Mouse (Mus musculus): Measurements from ENCODE around the gene Ap2a2. TPM values are rescaled to one million over a fixed set of nuclear protein-coding genes. Genes with fewer than 3 reads are reported as not detected.
"Not testable (repeated sequence)": the region's sequence is repeated elsewhere in the genome, so short reads cannot be mapped to it uniquely, and the experiment has no call there.

Ap2a2 gene
- polyA plus RNA-seq, 1 experiment from 2014 or later = 39.4 TPM

- no peak for DNase-seq (ENCODE audit: low spot score)
These were observed 98.4 kb downstream of the Ap2a2 start for GRCm38 (mm10) chr7:141660346-141660745.

GRCm38 (mm10) chr7:141661481-141661880 lies 99.5 kb downstream of the Ap2a2 start:
- no peak for DNase-seq (ENCODE audit: low spot score)

GRCm38 (mm10) chr7:141662223-141662622 lies 100.2 kb downstream of the Ap2a2 start:
- no peak for DNase-seq (ENCODE audit: low spot score)

- peak; percentile 58 for DNase-seq (ENCODE audit: low spot score)
These were observed 104.2 kb downstream of the Ap2a2 start for GRCm38 (mm10) chr7:141666190-141666589.

- not testable (repeated sequence) for DNase-seq (ENCODE audit: low spot score)
These were observed 107.1 kb downstream of the Ap2a2 start for GRCm38 (mm10) chr7:141669097-141669496.

GRCm38 (mm10) chr7:141670999-141671398 lies 109.0 kb downstream of the Ap2a2 start:
- DNase-seq (ENCODE audit: low spot score) = peak; percentile 44

- no peak for DNase-seq (ENCODE audit: low spot score)
These were observed 109.8 kb downstream of the Ap2a2 start for GRCm38 (mm10) chr7:141671626-141672291.

- DNase-seq (ENCODE audit: low spot score) = no peak
These were observed 116.9 kb downstream of the Ap2a2 start for GRCm38 (mm10) chr7:141678922-141679321.

Small RNA genes lying within 50 kb of the gene (microRNA-seq; reads per million reads assigned to microRNA genes)
- gene Mir7063 (ENCODE audit: borderline number of aligned reads) = 2.1 reads per million

Other genes starting within 250 kb of the Ap2a2 start
- gene Deaf1, start 234.5 kb upstream of the Ap2a2 start, polyA plus RNA-seq (2015; fragmentation: Nextera tagmentation; extraction: Ambion mirVana) = 25.6 and 27.6 TPM in 2 replicates
- 43.0 and 45.6 TPM in 2 replicates for gene Tmem80, start 234.4 kb upstream of the Ap2a2 start, polyA plus RNA-seq (2015; fragmentation: Nextera tagmentation; extraction: Ambion mirVana)
- gene Eps8l2, start 223.3 kb upstream of the Ap2a2 start, polyA plus RNA-seq (2015; fragmentation: Nextera tagmentation; extraction: Ambion mirVana) = 8.1 and 10.4 TPM in 2 replicates
- gene Taldo1, start 170.0 kb upstream of the Ap2a2 start, polyA plus RNA-seq (2015; fragmentation: Nextera tagmentation; extraction: Ambion mirVana) = 379 and 423 TPM in 2 replicates
- gene Gatd1, start 148.0 kb upstream of the Ap2a2 start, polyA plus RNA-seq (2015; fragmentation: Nextera tagmentation; extraction: Ambion mirVana) = 52.1 and 53.8 TPM in 2 replicates
- 0.24 and 0.26 TPM in 2 replicates for gene Cend1, start 132.7 kb upstream of the Ap2a2 start, polyA plus RNA-seq (2015; fragmentation: Nextera tagmentation; extraction: Ambion mirVana)
- gene Slc25a22, start 124.3 kb upstream of the Ap2a2 start, polyA plus RNA-seq (2015; fragmentation: Nextera tagmentation; extraction: Ambion mirVana) = 19.0 and 19.1 TPM in 2 replicates
- gene Pidd1, start 118.1 kb upstream of the Ap2a2 start, polyA plus RNA-seq (2015; fragmentation: Nextera tagmentation; extraction: Ambion mirVana) = 13.2 and 14.2 TPM in 2 replicates
- 2,028 and 2,062 TPM in 2 replicates for gene Rplp2, start 114.8 kb upstream of the Ap2a2 start, polyA plus RNA-seq (2015; fragmentation: Nextera tagmentation; extraction: Ambion mirVana)
- gene Pnpla2, start 107.0 kb upstream of the Ap2a2 start, polyA plus RNA-seq (2015; fragmentation: Nextera tagmentation; extraction: Ambion mirVana) = 49.2 and 50.5 TPM in 2 replicates
- gene Cracr2b, start 101.1 kb upstream of the Ap2a2 start, polyA plus RNA-seq (2015; fragmentation: Nextera tagmentation; extraction: Ambion mirVana) = 6.1 and 8.9 TPM in 2 replicates
- 11.7 and 13.0 TPM in 2 replicates for gene Cd151, start 94.8 kb upstream of the Ap2a2 start, polyA plus RNA-seq (2015; fragmentation: Nextera tagmentation; extraction: Ambion mirVana)
- gene Polr2l, start 87.0 kb upstream of the Ap2a2 start, polyA plus RNA-seq (2015; fragmentation: Nextera tagmentation; extraction: Ambion mirVana) = 73.5 and 85.3 TPM in 2 replicates
- gene Tspan4, start 86.9 kb upstream of the Ap2a2 start, polyA plus RNA-seq (2015; fragmentation: Nextera tagmentation; extraction: Ambion mirVana) = 24.7 and 28.5 TPM in 2 replicates
- 20.3 and 25.4 TPM in 2 replicates for gene Chid1, start 22.3 kb upstream of the Ap2a2 start, polyA plus RNA-seq (2015; fragmentation: Nextera tagmentation; extraction: Ambion mirVana)
- 0.09 and 0.13 TPM in 2 replicates for gene Muc6, start 93.1 kb downstream of the Ap2a2 start, polyA plus RNA-seq (2015; fragmentation: Nextera tagmentation; extraction: Ambion mirVana)
- 0.17 and 0.27 TPM in 2 replicates for gene Muc2, start 128.2 kb downstream of the Ap2a2 start, polyA plus RNA-seq (2015; fragmentation: Nextera tagmentation; extraction: Ambion mirVana)
- gene Muc5ac, start 226.8 kb downstream of the Ap2a2 start, polyA plus RNA-seq (2015; fragmentation: Nextera tagmentation; extraction: Ambion mirVana) = 0.12 and 0.14 TPM in 2 replicates